Mouse (Mus musculus): ENCODE measurements at regions not wholly inside any gene's neighbourhood (a gene's known extent, or its start where the extent isn't known, plus 50 kb on each side); places are given as distances from the start of the nearest gene placed in this dataset.
A peak's percentile ranks its signal among the peaks of the same experiment; 100 is the strongest.

DNA sequence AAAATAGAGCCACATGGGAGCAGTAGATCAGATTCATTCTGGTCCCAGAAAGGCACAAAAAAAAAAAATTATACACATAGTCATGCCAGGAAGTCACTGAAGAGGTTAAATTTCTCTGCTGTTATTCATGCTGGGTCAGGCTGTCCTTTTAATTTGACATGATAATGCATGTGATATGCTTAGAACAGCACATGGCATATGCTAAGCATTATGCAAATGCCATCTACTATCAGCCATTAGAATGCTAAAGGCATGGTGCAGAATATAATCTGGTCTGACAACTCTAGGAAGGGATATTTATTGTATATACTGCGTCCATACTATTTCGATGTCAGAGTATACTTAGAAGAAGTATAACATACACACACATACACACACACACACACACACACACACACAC, 405.6 kb downstream of the AI429214 start:
- H3K27me3 ChIP-seq (replicated peaks; ENCODE audit: control insufficient read depth, insufficient read depth, low read length): no peaks in the 10 kb centered on the region

DNA sequence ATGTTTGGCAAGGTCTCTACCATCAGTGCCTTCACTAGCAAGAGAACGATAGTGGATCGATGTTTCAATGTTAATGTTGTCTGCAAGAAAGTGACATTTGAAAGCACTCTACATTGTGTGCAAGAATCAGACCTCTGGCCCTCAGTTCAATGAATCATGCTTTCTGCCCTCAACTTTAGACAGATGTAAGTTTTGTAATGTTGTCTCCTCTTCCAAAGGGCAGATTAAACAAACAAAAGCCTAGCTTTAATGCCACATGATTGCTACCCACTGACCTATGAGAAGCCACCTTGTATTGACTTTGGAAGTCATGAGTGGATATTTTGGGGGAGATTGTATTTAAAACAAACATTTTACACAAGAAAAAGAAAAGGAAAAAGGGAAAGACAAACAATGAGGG, 429.2 kb downstream of the AI429214 start:
- DNase-seq (ENCODE audit: low spot score) (no peak), ATAC-seq (no peak)
- no peaks in the 10 kb centered on the region for H3K4me1 ChIP-seq (ENCODE audit: control insufficient read depth, insufficient read depth, low read length)
- no peaks in the 10 kb centered on the region for H3K27me3 ChIP-seq (replicated peaks; ENCODE audit: control insufficient read depth, insufficient read depth, low read length)
- no peak overlapping the region for H3K27ac ChIP-seq (ENCODE audit: low read depth, low read length)
- 94% methylated on average over 2 of the region's 2 CpGs for WGBS
- no peaks in the 10 kb centered on the region for H3K36me3 ChIP-seq (ENCODE audit: control insufficient read depth, insufficient read depth, low read length)
- no peak overlapping the region for H3K4me2 ChIP-seq (ENCODE audit: low read length)
- H3K9ac ChIP-seq (ENCODE audit: low read length): no peak overlapping the region
- H3K9me3 ChIP-seq (replicated peaks; ENCODE audit: control insufficient read depth, low read length): no peaks in the 10 kb centered on the region
- no peak overlapping the region for H3K4me3 ChIP-seq (ENCODE audit: low read depth, low read length)

More for the DNA sequence above, 405.6 kb downstream of the AI429214 start:
- WGBS: 84% methylated on average over 2 of the region's 2 CpGs
- Histone ChIP-seq H3K36me3 (ENCODE audit: control insufficient read depth, insufficient read depth, low read length) (no peaks in the 10 kb centered on the region), H3K4me3 (ENCODE audit: low read depth, low read length) (no peak overlapping the region), H3K9me3 (replicated peaks; ENCODE audit: control insufficient read depth, low read length) (no peaks in the 10 kb centered on the region), H3K27ac (ENCODE audit: low read depth, low read length) (no peak overlapping the region), H3K4me1 (ENCODE audit: control insufficient read depth, insufficient read depth, low read length) (no peaks in the 10 kb centered on the region), H3K4me2 (ENCODE audit: low read length) (no peak overlapping the region), H3K9ac (ENCODE audit: low read length) (no peak overlapping the region)
- DNase-seq (ENCODE audit: low spot score): peak; percentile 6
- no peak for ATAC-seq

GRCm38 (mm10) chr8:37424588-37424987, 431.2 kb downstream of the AI429214 start:
- H3K36me3 ChIP-seq (ENCODE audit: control insufficient read depth, insufficient read depth, low read length): no peaks in the 10 kb centered on the region
- H3K27me3 ChIP-seq (replicated peaks; ENCODE audit: control insufficient read depth, insufficient read depth, low read length): no peaks in the 10 kb centered on the region
- H3K4me3 ChIP-seq (ENCODE audit: low read depth, low read length): no peak overlapping the region
- no peak for DNase-seq (ENCODE audit: low spot score)
- no peak for ATAC-seq
- no peaks in the 10 kb centered on the region for H3K4me1 ChIP-seq (ENCODE audit: control insufficient read depth, insufficient read depth, low read length)
- H3K9ac ChIP-seq (ENCODE audit: low read length): no peak overlapping the region
- H3K9me3 ChIP-seq (replicated peaks; ENCODE audit: control insufficient read depth, low read length): no peaks in the 10 kb centered on the region
- no peak overlapping the region for H3K4me2 ChIP-seq (ENCODE audit: low read length)
- no peak overlapping the region for H3K27ac ChIP-seq (ENCODE audit: low read depth, low read length)

GRCm38 (mm10) chr8:37428845-37429244, 435.4 kb downstream of the AI429214 start:
- Histone ChIP-seq H3K9me3 (replicated peaks; ENCODE audit: control insufficient read depth, low read length) (no peaks in the 10 kb centered on the region), H3K36me3 (ENCODE audit: control insufficient read depth, insufficient read depth, low read length) (no peaks in the 10 kb centered on the region), H3K9ac (ENCODE audit: low read length) (no peak overlapping the region), H3K4me2 (ENCODE audit: low read length) (no peak overlapping the region), H3K4me3 (ENCODE audit: low read depth, low read length) (no peak overlapping the region), H3K27ac (ENCODE audit: low read depth, low read length) (no peak overlapping the region), H3K4me1 (ENCODE audit: control insufficient read depth, insufficient read depth, low read length) (no peaks in the 10 kb centered on the region), H3K27me3 (replicated peaks; ENCODE audit: control insufficient read depth, insufficient read depth, low read length) (no peaks in the 10 kb centered on the region)
- ATAC-seq (no peak), DNase-seq (ENCODE audit: low spot score) (no peak)
- 62% methylated on average over 4 of the region's 4 CpGs for WGBS

DNA sequence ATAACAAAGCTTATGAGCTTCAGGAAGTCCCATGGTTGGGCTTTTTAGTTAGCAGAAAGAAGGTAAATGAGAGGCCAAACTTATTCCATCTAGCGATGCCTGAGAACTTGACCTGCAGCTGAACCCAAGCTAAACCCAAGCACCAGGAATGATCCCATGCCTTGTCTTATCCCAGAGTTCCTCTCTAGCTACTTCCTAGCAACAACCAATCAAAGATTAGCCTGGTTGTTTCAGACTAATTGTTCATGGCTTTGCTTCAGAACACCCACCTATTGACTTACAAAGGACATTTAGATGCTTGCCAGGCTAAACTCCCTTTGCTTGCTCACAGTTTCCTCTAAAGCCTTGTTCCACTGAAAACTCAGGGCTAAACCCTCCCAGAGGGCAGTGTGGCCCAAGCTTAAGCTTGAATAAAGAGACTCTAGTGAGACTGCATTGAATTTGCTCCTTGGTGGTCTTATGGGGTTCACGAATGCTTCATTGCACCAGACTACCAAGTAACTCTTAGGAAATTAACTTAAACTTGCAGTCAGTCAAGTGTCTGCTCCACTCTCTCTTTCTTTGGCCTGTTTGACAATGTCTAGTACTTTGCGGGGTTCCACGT, 467.2 kb downstream of the AI429214 start:
- no peaks in the 10 kb centered on the region for H3K36me3 ChIP-seq (ENCODE audit: control insufficient read depth, insufficient read depth, low read length)
- no peak overlapping the region for H3K4me2 ChIP-seq (ENCODE audit: low read length)
- H3K4me3 ChIP-seq (ENCODE audit: low read depth, low read length): no peak overlapping the region
- ATAC-seq (0 out of 2 replicates have a peak, but pooled peaks have one; percentile 34), DNase-seq (ENCODE audit: low spot score) (no peak)
- H3K9me3 ChIP-seq (replicated peaks; ENCODE audit: control insufficient read depth, low read length): no peaks in the 10 kb centered on the region
- H3K4me1 ChIP-seq (ENCODE audit: control insufficient read depth, insufficient read depth, low read length): no peaks in the 10 kb centered on the region
- H3K9ac ChIP-seq (ENCODE audit: low read length): no peak overlapping the region
- no peak overlapping the region for H3K27ac ChIP-seq (ENCODE audit: low read depth, low read length)
- no peaks in the 10 kb centered on the region for H3K27me3 ChIP-seq (replicated peaks; ENCODE audit: control insufficient read depth, insufficient read depth, low read length)
- WGBS: 55% methylated on average over 4 of the region's 4 CpGs

GRCm38 (mm10) chr8:37465651-37466050, 472.2 kb downstream of the AI429214 start:
- H3K9ac ChIP-seq (ENCODE audit: low read length): no peak overlapping the region
- no peak overlapping the region for H3K4me2 ChIP-seq (ENCODE audit: low read length)
- H3K9me3 ChIP-seq (replicated peaks; ENCODE audit: control insufficient read depth, low read length): no peaks in the 10 kb centered on the region
- no peak overlapping the region for H3K4me3 ChIP-seq (ENCODE audit: low read depth, low read length)
- H3K4me1 ChIP-seq (ENCODE audit: control insufficient read depth, insufficient read depth, low read length): no peaks in the 10 kb centered on the region
- no peaks in the 10 kb centered on the region for H3K27me3 ChIP-seq (replicated peaks; ENCODE audit: control insufficient read depth, insufficient read depth, low read length)
- no peak overlapping the region for H3K27ac ChIP-seq (ENCODE audit: low read depth, low read length)
- no peak for DNase-seq (ENCODE audit: low spot score)
- ATAC-seq: no peak
- H3K36me3 ChIP-seq (ENCODE audit: control insufficient read depth, insufficient read depth, low read length): no peaks in the 10 kb centered on the region

GRCm38 (mm10) chr8:37467656-37468055, 474.3 kb downstream of the AI429214 start:
- Histone ChIP-seq H3K4me3 (ENCODE audit: low read depth, low read length) (no peak overlapping the region), H3K4me2 (ENCODE audit: low read length) (no peak overlapping the region), H3K36me3 (ENCODE audit: control insufficient read depth, insufficient read depth, low read length) (no peaks in the 10 kb centered on the region), H3K27ac (ENCODE audit: low read depth, low read length) (no peak overlapping the region), H3K9me3 (replicated peaks; ENCODE audit: control insufficient read depth, low read length) (no peaks in the 10 kb centered on the region), H3K4me1 (ENCODE audit: control insufficient read depth, insufficient read depth, low read length) (no peaks in the 10 kb centered on the region), H3K27me3 (replicated peaks; ENCODE audit: control insufficient read depth, insufficient read depth, low read length) (no peaks in the 10 kb centered on the region), H3K9ac (ENCODE audit: low read length) (no peak overlapping the region)
- ATAC-seq: no peak
- DNase-seq (ENCODE audit: low spot score): no peak
- 89% methylated on average over 1 of the region's 1 CpGs for WGBS
